Mouse (Mus musculus) thymus, postnatal 0 days (tissue): ENCODE measurements around the gene Herc1. TPM values are rescaled to one million over a fixed set of nuclear protein-coding genes. Genes with fewer than 3 reads are reported as not detected.

Experiments used
- DNase-seq: peaks from one replicate; pipeline ENCODE4 v3.0.0-alpha.2; 2015; ENCODE audit warnings: low spot score
- polyA plus RNA-seq: library from polyadenylated mRNA; unstranded; fragments of >200 nt; fragmentation: Nextera tagmentation; extraction: Ambion mirVana; gene quantifications from 2 replicates; pipeline ENCODE4 v1.2.1, GENCODE M21; 2015

Gene Herc1
- polyA plus RNA-seq, 1 experiment from 2014 or later, result 20.9 TPM

- DNase-seq, result peak; percentile 20
Observed at GRCm38 (mm10) chr9:66492361-66492760, 142.1 kb downstream of the Herc1 start.

- DNase-seq, result no peak
Observed at GRCm38 (mm10) chr9:66493992-66494391, 143.7 kb downstream of the Herc1 start.

- DNase-seq, result no peak
Observed at GRCm38 (mm10) chr9:66501248-66501647, 151.0 kb downstream of the Herc1 start.

- peak; percentile 23 for DNase-seq
Observed at GRCm38 (mm10) chr9:66503879-66504411, 153.7 kb downstream of the Herc1 start.

- no peak for DNase-seq
Observed at GRCm38 (mm10) chr9:66504518-66504917, 154.3 kb downstream of the Herc1 start.

- DNase-seq, result peak; percentile 77
Observed at GRCm38 (mm10) chr9:66505141-66505917, 155.1 kb downstream of the Herc1 start.

GRCm38 (mm10) chr9:66506011-66506410 lies 155.8 kb downstream of the Herc1 start:
- DNase-seq, result no peak

- no peak for DNase-seq
Observed at GRCm38 (mm10) chr9:66506424-66506823, 156.2 kb downstream of the Herc1 start.

- DNase-seq, result no peak
Observed at GRCm38 (mm10) chr9:66507684-66508083, 157.4 kb downstream of the Herc1 start.

GRCm38 (mm10) chr9:66508890-66509399 lies 158.7 kb downstream of the Herc1 start:
- no peak for DNase-seq

- DNase-seq, result no peak
Observed at GRCm38 (mm10) chr9:66510351-66510841, 160.1 kb downstream of the Herc1 start.

- no peak for DNase-seq
Observed at GRCm38 (mm10) chr9:66510944-66511343, 160.7 kb downstream of the Herc1 start.

- DNase-seq, result peak; percentile 97
Observed at GRCm38 (mm10) chr9:66511580-66512350, 161.5 kb downstream of the Herc1 start.

- DNase-seq, result peak; percentile 89
Observed at GRCm38 (mm10) chr9:66512351-66512671, 162.1 kb downstream of the Herc1 start.

- peak; percentile 67 for DNase-seq
Observed at GRCm38 (mm10) chr9:66513150-66513549, 162.9 kb downstream of the Herc1 start.

GRCm38 (mm10) chr9:66513661-66514255 lies 163.5 kb downstream of the Herc1 start:
- DNase-seq, result no peak

GRCm38 (mm10) chr9:66514256-66514770 lies 164.1 kb downstream of the Herc1 start, which contains the start of gene Fbxl22:
Fbxl22 (minus strand) TSS chr9:66514593.
- DNase-seq, result peak; percentile 50

GRCm38 (mm10) chr9:66515115-66515514 lies 164.9 kb downstream of the Herc1 start:
- no peak for DNase-seq

GRCm38 (mm10) chr9:66515680-66516210 lies 165.5 kb downstream of the Herc1 start:
- DNase-seq, result no peak

- no peak for DNase-seq
Observed at GRCm38 (mm10) chr9:66516296-66516940, 166.2 kb downstream of the Herc1 start.
